Mouse (Mus musculus): ENCODE measurements around the gene Ccdc93. TPM values are rescaled to one million over a fixed set of nuclear protein-coding genes. Genes with fewer than 3 reads are reported as not detected.
A peak's percentile ranks its signal among the peaks of the same experiment; 100 is the strongest.

Gene Ccdc93
- polyA plus RNA-seq, 1 experiment from 2014 or later: 16.3 TPM

DNA sequence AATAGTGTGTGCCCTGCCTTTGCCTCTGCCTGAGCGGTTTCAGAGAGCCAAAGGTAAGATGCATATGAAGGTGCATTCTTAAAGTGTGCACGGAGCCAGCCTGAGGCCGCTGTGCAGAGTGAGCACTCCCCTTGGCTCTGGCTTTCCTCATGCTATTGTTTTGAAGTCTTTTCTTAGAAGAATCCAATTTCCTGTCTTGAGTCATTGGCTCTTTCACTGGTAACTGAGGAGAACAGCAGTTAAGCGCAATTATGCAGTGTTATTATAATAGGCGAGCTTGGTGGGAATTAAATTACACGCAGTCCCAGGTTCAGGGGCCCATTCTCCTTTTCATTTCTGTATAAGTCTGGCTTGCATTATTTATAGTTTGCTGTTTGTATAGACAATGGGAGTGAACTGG is 21.6 kb downstream of the Ccdc93 start:
- H3K4me3 ChIP-seq: no peak overlapping the region
- H3K36me3 ChIP-seq: peaks cover 49% of the 10 kb centered on the region
- no peak overlapping the region for H3K4me2 ChIP-seq (replicated peaks)
- H3K27ac ChIP-seq: peak overlapping the region; percentile 48; the same call in 1 of the 2 replicates
- ATAC-seq (ENCODE audit: low FRiP score, low read depth): peak; percentile 57; the same call in 1 of the 2 replicates
- H3K9me3 ChIP-seq: no peaks in the 10 kb centered on the region
- peak overlapping the region; percentile 25; the same call in 1 of the 2 replicates for H3K9ac ChIP-seq
- H3K4me1 ChIP-seq: peaks cover 25% of the 10 kb centered on the region
- no peaks in the 10 kb centered on the region for H3K27me3 ChIP-seq
- 40% methylated on average over 6 of the region's 6 CpGs for WGBS

DNA sequence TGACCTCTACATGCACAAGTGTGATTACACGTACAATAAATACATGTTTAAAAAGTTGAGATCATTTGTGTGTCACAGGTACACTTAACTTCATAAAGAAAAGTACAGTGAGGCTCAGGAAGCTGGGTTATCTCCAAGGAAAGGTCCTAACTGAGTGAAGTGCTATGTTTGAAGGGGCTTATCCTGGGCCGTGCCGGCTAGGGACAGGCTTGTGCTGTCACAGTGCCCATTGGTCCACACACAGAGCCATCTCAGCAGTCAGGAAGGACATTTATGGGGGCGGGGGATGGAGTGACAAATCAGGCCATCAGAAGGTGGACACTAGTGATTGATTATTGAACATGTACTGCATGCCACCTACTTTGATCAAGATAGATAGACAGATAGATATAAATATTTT is 22.2 kb downstream of the Ccdc93 start:
- ATAC-seq (ENCODE audit: low FRiP score, low read depth): no peak
- Histone ChIP-seq H3K4me2 (replicated peaks) (no peak overlapping the region), H3K36me3 (peaks cover 44% of the 10 kb centered on the region), H3K27me3 (no peaks in the 10 kb centered on the region), H3K27ac (no peak overlapping the region), H3K9me3 (no peaks in the 10 kb centered on the region), H3K4me3 (no peak overlapping the region), H3K9ac (no peak overlapping the region), H3K4me1 (peaks cover 25% of the 10 kb centered on the region)
- WGBS: 87% methylated on average over 4 of the region's 4 CpGs

- no peak for ATAC-seq (ENCODE audit: low FRiP score, low read depth)
- H3K4me2 ChIP-seq (replicated peaks): no peak overlapping the region
- H3K4me3 ChIP-seq: no peak overlapping the region
- no peak overlapping the region for H3K27ac ChIP-seq
- peaks cover 25% of the 10 kb centered on the region for H3K4me1 ChIP-seq
- peaks cover 31% of the 10 kb centered on the region for H3K36me3 ChIP-seq
- no peaks in the 10 kb centered on the region for H3K9me3 ChIP-seq
- WGBS: 55% methylated on average over 6 of the region's 6 CpGs
- no peaks in the 10 kb centered on the region for H3K27me3 ChIP-seq
- H3K9ac ChIP-seq: no peak overlapping the region
Measured at GRCm38 (mm10) chr1:121454951-121455350, 24.1 kb downstream of the Ccdc93 start.

- Histone ChIP-seq H3K4me2 (replicated peaks) (no peak overlapping the region), H3K27ac (no peak overlapping the region), H3K9ac (no peak overlapping the region), H3K4me3 (no peak overlapping the region), H3K9me3 (no peaks in the 10 kb centered on the region), H3K36me3 (peaks cover 52% of the 10 kb centered on the region), H3K27me3 (no peaks in the 10 kb centered on the region), H3K4me1 (peaks cover 6% of the 10 kb centered on the region; the same call in 1 of the 2 replicates)
- no peak for ATAC-seq (ENCODE audit: low FRiP score, low read depth)
- WGBS: 74% methylated on average over 6 of the region's 6 CpGs
Measured at GRCm38 (mm10) chr1:121460077-121460476, 29.2 kb downstream of the Ccdc93 start.

GRCm38 (mm10) chr1:121461895-121462294 is 31.0 kb downstream of the Ccdc93 start:
- H3K4me2 ChIP-seq (replicated peaks): no peak overlapping the region
- peaks cover 55% of the 10 kb centered on the region for H3K36me3 ChIP-seq
- WGBS: 83% methylated on average over 7 of the region's 7 CpGs
- no peaks in the 10 kb centered on the region for H3K9me3 ChIP-seq
- no peak overlapping the region for H3K27ac ChIP-seq
- no peak overlapping the region for H3K4me3 ChIP-seq
- H3K9ac ChIP-seq: no peak overlapping the region
- no peaks in the 10 kb centered on the region for H3K27me3 ChIP-seq
- no peak for ATAC-seq (ENCODE audit: low FRiP score, low read depth)
- H3K4me1 ChIP-seq: peaks cover 6% of the 10 kb centered on the region; the same call in 1 of the 2 replicates

DNA sequence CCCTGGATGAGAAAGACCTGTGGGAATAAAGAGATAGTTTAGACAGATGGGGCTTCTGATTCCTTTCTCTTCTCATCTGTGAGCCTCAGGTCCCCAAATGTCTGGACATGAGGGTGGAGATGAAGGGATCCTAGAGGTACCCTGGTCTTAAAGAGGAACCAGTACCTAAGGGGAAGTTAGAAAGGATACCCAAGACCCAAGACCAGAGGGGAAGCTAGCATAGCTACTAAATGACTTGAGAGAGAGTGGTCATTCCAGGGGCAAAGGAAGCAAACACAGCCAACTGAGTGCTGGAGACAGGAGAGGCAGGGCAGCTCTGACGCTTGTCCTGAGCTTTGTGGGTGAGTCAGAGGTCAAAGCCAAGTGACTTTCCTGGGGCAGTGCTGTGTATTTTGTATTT is 31.8 kb downstream of the Ccdc93 start:
- no peak overlapping the region for H3K4me2 ChIP-seq (replicated peaks)
- H3K9me3 ChIP-seq: no peaks in the 10 kb centered on the region
- ATAC-seq (ENCODE audit: low FRiP score, low read depth): no peak
- H3K4me3 ChIP-seq: no peak overlapping the region
- H3K36me3 ChIP-seq: peaks cover 55% of the 10 kb centered on the region
- no peaks in the 10 kb centered on the region for H3K27me3 ChIP-seq
- peaks cover 6% of the 10 kb centered on the region; the same call in 1 of the 2 replicates for H3K4me1 ChIP-seq
- H3K9ac ChIP-seq: no peak overlapping the region
- no peak overlapping the region for H3K27ac ChIP-seq
- 74% methylated on average over 1 of the region's 1 CpGs for WGBS

DNA sequence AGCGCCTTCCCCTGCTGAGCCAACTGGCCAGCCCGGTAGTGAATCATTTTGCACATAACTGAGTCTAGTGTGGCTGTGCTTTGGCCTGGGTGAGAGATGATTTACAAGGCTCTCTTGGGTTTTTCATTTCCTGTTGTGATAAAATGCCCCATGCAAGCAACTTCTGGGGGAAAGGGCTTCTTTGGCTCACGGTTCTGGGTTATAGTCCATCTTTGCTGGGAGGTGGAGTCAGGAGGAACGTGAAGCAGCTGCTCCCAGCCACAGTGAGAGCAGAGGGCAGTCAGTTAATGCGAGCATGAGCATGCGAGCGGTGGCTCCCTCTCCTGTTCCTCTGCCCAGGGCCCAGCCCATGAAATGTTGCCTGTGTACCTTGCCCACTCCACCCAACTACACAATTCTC is 33.0 kb downstream of the Ccdc93 start:
- Histone ChIP-seq H3K4me3 (no peak overlapping the region), H3K27ac (no peak overlapping the region), H3K4me2 (replicated peaks) (no peak overlapping the region), H3K9ac (no peak overlapping the region), H3K36me3 (peaks cover 60% of the 10 kb centered on the region), H3K4me1 (peaks cover 6% of the 10 kb centered on the region; the same call in 1 of the 2 replicates), H3K9me3 (no peaks in the 10 kb centered on the region), H3K27me3 (no peaks in the 10 kb centered on the region)
- 49% methylated on average over 7 of the region's 7 CpGs for WGBS
- no peak for ATAC-seq (ENCODE audit: low FRiP score, low read depth)

DNA sequence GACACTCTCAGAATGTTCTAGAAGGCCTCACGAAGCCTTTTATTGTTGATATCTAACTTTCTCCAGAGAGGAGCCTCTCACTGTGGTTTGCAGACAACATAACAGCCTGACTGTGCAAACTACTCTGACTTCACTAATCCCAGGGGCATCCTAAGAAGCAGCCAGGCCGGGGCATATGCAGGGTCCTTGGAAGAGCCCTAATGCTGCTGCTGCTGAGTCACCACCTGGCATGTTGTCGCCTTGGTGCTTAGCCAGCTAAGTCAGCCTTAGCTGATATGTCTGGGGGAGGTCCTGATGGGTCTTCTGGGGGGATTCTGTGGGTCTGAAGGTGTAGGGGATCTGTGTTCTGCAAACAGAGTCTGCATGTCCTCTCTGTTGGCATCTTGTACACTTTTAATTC is 35.4 kb downstream of the Ccdc93 start:
- H3K27me3 ChIP-seq: no peaks in the 10 kb centered on the region
- 79% methylated on average over 3 of the region's 3 CpGs for WGBS
- H3K4me2 ChIP-seq (replicated peaks): no peak overlapping the region
- no peak overlapping the region for H3K27ac ChIP-seq
- H3K4me3 ChIP-seq: no peak overlapping the region
- peaks cover 16% of the 10 kb centered on the region for H3K4me1 ChIP-seq
- H3K9ac ChIP-seq: no peak overlapping the region
- H3K9me3 ChIP-seq: no peaks in the 10 kb centered on the region
- H3K36me3 ChIP-seq: peaks cover 67% of the 10 kb centered on the region
- ATAC-seq (ENCODE audit: low FRiP score, low read depth): no peak

- Histone ChIP-seq H3K4me1 (peaks cover 24% of the 10 kb centered on the region), H3K9me3 (no peaks in the 10 kb centered on the region)
- WGBS: 80% methylated on average over 2 of the region's 2 CpGs
Measured at GRCm38 (mm10) chr1:121468271-121468670, 37.4 kb downstream of the Ccdc93 start.

GRCm38 (mm10) chr1:121471503-121471902 is 40.7 kb downstream of the Ccdc93 start:
- peaks cover 36% of the 10 kb centered on the region for H3K36me3 ChIP-seq
- H3K4me1 ChIP-seq: peaks cover 17% of the 10 kb centered on the region
- H3K4me3 ChIP-seq: no peak overlapping the region
- no peaks in the 10 kb centered on the region for H3K27me3 ChIP-seq
- no peak overlapping the region for H3K4me2 ChIP-seq (replicated peaks)
- ATAC-seq (ENCODE audit: low FRiP score, low read depth): no peak
- no peak overlapping the region for H3K27ac ChIP-seq
- no peak overlapping the region for H3K9ac ChIP-seq
- WGBS: 61% methylated on average over 5 of the region's 5 CpGs
- no peaks in the 10 kb centered on the region for H3K9me3 ChIP-seq

More at GRCm38 (mm10) chr1:121468271-121468670, 37.4 kb downstream of the Ccdc93 start:
- H3K27me3 ChIP-seq: no peaks in the 10 kb centered on the region
- no peak for ATAC-seq (ENCODE audit: low FRiP score, low read depth)
- no peak overlapping the region for H3K4me3 ChIP-seq
- no peak overlapping the region for H3K4me2 ChIP-seq (replicated peaks)
- H3K27ac ChIP-seq: no peak overlapping the region
- peaks cover 48% of the 10 kb centered on the region for H3K36me3 ChIP-seq
- H3K9ac ChIP-seq: no peak overlapping the region

DNA sequence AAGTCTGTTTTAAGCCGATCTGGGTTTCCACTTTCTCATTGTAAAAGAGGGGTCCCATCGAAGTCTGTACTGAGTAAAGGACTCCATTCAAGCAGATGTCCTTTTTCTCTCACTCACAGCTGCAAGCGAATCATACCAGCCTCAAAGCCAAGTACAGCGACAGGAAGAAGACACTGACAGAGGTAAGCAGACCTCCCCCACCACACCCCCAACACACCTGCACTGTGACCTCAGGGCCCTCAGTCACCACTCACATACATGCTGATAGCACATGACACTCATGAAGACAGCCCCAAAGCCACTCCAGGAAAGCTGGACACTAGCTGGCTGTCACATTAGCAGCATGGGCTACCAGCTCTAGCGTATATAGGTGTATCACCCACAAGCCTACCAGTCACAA is 46.9 kb downstream of the Ccdc93 start:
- H3K36me3 ChIP-seq: peaks cover 70% of the 10 kb centered on the region
- H3K9ac ChIP-seq: no peak overlapping the region
- no peak for ATAC-seq (ENCODE audit: low FRiP score, low read depth)
- no peak overlapping the region for H3K4me2 ChIP-seq (replicated peaks)
- 94% methylated on average over 5 of the region's 5 CpGs for WGBS
- H3K4me3 ChIP-seq: no peak overlapping the region
- H3K4me1 ChIP-seq: no peaks in the 10 kb centered on the region
- H3K27me3 ChIP-seq: no peaks in the 10 kb centered on the region
- H3K9me3 ChIP-seq: no peaks in the 10 kb centered on the region
- no peak overlapping the region for H3K27ac ChIP-seq

DNA sequence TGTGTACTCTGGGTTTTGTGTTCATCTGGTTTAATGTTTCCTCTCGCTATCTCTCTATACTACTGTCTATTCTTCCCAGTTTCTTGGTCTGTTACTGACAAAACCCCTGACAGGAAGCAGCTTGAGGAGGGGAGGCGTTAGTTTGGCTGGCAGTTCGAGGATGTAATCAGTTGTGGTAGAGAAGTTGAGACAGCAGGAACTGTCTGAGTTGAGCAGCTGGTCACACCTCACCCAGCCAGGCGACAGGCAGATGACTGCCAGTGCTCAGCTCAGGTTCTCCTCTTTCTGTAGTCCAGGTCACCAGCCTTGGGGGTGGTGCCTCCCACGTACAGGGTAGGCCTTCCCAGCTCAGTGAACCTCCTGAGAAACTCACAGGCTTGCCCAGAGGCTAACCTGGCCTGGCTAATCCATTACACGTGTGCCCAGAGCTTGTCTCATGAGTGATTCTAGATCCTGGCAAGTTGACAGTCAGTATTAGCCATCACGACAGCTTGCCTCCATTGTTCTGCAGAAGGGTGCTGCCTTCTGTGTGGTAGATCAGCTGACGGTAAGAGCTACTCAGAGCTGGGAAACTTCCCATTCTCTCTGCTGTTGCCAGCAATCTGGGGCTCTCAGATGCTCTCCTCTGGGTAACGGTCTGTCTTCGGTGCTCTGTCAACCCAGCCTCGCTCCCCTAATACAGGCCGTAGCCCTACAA is 47.6 kb downstream of the Ccdc93 start:
- no peaks in the 10 kb centered on the region for H3K27me3 ChIP-seq
- ATAC-seq (ENCODE audit: low FRiP score, low read depth): no peak
- H3K4me3 ChIP-seq: no peak overlapping the region
- 88% methylated on average over 12 of the region's 12 CpGs for WGBS
- H3K4me2 ChIP-seq (replicated peaks): no peak overlapping the region
- H3K4me1 ChIP-seq: no peaks in the 10 kb centered on the region
- H3K27ac ChIP-seq: no peak overlapping the region
- H3K9me3 ChIP-seq: no peaks in the 10 kb centered on the region
- H3K36me3 ChIP-seq: peaks cover 77% of the 10 kb centered on the region
- H3K9ac ChIP-seq: no peak overlapping the region

GRCm38 (mm10) chr1:121479403-121479802 is 48.6 kb downstream of the Ccdc93 start:
- 95% methylated on average over 5 of the region's 5 CpGs for WGBS
- no peaks in the 10 kb centered on the region for H3K27me3 ChIP-seq
- H3K9me3 ChIP-seq: no peaks in the 10 kb centered on the region
- H3K4me3 ChIP-seq: no peak overlapping the region
- no peak overlapping the region for H3K4me2 ChIP-seq (replicated peaks)
- no peak overlapping the region for H3K9ac ChIP-seq
- no peaks in the 10 kb centered on the region for H3K4me1 ChIP-seq
- H3K27ac ChIP-seq: no peak overlapping the region
- H3K36me3 ChIP-seq: peaks cover 79% of the 10 kb centered on the region
- ATAC-seq (ENCODE audit: low FRiP score, low read depth): no peak
